Mouse (Mus musculus): Measurements from ENCODE around the gene Nav2. TPM values are rescaled to one million over a fixed set of nuclear protein-coding genes. Genes with fewer than 3 reads are reported as not detected.
A peak's percentile ranks its signal among the peaks of the same experiment; 100 is the strongest.

The Nav2 gene
- polyA plus RNA-seq, 1 experiment from 2014 or later = 10.1 TPM

DNA sequence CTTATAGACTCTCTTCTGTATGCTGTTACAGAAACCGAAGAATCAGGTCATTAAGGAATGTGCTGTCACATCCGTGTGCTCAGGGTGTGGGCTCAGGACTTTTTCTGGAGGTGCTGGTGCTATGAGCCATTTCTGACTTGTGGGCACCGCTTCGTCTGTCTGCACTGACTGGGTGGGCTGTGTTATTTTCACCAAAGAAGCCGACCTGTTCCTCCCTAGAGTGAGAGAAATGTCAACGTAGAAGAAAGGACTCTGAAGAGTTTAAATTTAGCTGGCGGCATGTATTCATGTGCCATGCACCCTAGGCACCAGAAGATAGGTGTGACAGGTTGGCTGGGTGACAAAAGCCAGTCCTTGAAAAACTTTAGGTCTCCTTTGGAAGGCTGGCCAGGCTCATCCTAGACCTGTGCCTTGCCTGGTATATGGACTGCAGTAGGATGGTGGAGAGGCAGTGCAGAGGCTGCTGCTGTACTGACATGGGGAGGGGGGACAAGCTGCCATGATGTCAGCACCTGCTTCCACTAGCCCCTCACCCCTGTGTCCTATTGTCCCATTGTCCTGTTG is 599.5 kb downstream of the Nav2 start:
- ATAC-seq (replicated peaks; ENCODE audit: low FRiP score, low read depth) (no peak), DNase-seq (ENCODE audit: low spot score) (no peak)
- TF ChIP-seq CTCF (IDR thresholded peaks at IDR 0.05; ENCODE audit: low read depth) = no peak
- 77% methylated on average over 7 of the region's 7 CpGs for WGBS
- Histone ChIP-seq H3K4me1 (replicated peaks; ENCODE audit: insufficient read depth, low read length) (peaks cover 31% of the 10 kb centered on the region), H3K9me3 (replicated peaks; ENCODE audit: low read length) (no peaks in the 10 kb centered on the region), H3K4me3 (replicated peaks; ENCODE audit: low read depth, low read length) (no peak overlapping the region), H3K27ac (no peak overlapping the region), H3K36me3 (ENCODE audit: insufficient read depth, low read length) (no peaks in the 10 kb centered on the region), H3K27me3 (ENCODE audit: insufficient read depth, low read length) (no peaks in the 10 kb centered on the region), H3K9ac (ENCODE audit: low read depth, low read length) (no peak overlapping the region), H3K4me2 (ENCODE audit: low read length) (no peak overlapping the region)

DNA sequence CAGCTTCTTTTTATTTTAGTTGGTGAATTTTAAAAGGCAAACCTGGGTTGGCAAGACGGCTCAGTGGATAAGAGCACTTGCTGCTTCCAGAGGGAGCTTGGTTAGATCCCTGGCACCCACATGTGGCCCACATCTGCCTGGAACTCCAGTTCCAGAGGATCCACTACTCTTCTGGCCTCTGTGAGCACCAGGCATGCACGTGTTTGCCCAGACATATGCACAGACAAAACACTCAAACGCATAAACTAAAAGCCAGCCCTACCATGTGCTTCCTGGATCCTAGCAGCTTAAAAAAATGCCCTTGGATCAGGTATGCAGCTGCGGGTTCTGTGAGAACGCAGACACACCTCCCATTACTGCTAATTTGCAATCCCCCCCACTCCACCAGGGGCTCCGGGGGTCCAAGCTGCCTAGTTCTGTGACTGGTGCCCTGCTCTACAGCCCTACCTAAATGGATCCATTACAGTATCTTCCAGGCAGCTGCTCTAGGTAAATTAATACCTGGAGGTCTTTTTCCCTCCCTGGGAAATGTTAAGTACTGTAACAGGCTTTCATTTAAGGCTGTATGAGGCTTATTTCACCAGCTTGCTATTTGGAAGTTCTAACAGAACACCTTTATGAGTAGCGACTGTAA is 603.4 kb downstream of the Nav2 start:
- no peak for ATAC-seq (replicated peaks; ENCODE audit: low FRiP score, low read depth)
- Histone ChIP-seq H3K4me2 (ENCODE audit: low read length) (no peak overlapping the region), H3K9ac (ENCODE audit: low read depth, low read length) (no peak overlapping the region), H3K36me3 (ENCODE audit: insufficient read depth, low read length) (no peaks in the 10 kb centered on the region), H3K4me3 (replicated peaks; ENCODE audit: low read depth, low read length) (no peak overlapping the region), H3K27me3 (ENCODE audit: insufficient read depth, low read length) (no peaks in the 10 kb centered on the region), H3K9me3 (replicated peaks; ENCODE audit: low read length) (no peaks in the 10 kb centered on the region), H3K27ac (peak overlapping the region; percentile 54; the same call in 1 of the 2 replicates), H3K4me1 (replicated peaks; ENCODE audit: insufficient read depth, low read length) (peaks cover 39% of the 10 kb centered on the region; the same call in 1 of the 2 replicates)
- DNase-seq (ENCODE audit: low spot score) = no peak
- TF ChIP-seq CTCF (IDR thresholded peaks at IDR 0.05; ENCODE audit: low read depth) = no peak
- WGBS = 38% methylated on average over 7 of the region's 7 CpGs

DNA sequence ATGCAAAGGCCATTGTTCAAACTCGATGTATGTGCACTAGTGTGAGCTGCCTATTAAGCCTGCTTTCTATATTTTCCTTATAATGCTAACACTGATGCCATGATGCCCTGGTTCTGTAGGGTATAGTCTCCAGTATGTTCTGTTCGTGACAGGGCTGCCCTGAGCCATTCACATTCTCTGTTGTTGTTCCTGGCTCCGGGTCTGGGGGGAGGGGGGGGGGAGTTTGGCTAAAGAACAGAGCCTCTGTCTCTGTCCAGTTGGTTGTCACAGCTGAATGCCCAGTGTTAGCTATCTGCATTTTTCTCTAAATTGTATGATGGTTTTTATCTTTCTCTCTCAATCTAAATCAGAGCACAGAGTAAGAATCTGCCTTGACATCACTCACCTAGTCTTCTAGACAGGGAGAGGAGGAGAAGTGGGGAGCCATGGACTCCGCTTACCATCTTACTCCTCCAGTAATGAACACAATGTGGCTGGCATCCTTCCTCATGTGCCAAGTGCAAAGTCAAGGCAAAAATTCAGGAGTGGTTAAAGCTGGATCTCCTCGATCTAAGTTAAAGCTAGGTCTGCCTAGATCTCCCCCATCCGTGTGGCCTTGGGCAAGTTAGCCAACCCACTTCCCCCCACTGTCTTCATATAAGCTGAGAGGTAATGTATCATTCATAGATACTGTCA is 605.4 kb downstream of the Nav2 start:
- H3K4me1 ChIP-seq (replicated peaks; ENCODE audit: insufficient read depth, low read length) = peaks cover 39% of the 10 kb centered on the region; the same call in 1 of the 2 replicates

DNA sequence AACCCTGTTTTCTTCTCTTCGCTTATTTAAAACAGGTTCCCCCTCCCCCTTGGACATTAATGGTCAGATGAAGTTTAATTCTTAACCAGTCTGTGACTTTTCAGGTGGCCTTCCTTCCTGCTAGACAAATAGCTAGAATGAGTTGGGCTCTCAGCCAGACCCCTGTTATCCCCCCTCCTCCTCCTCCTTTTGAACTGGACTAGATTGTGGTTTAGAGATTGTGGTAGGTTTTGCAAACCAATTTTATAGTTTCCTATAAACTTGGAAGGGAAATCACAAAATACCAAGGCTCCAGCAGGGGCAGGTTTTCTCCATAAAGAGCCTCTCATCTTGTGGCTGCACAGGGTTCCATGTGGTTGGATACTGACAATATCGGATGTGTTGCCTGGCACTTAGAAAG is 606.5 kb downstream of the Nav2 start:
- Histone ChIP-seq H3K4me3 (replicated peaks; ENCODE audit: low read depth, low read length) (no peak overlapping the region), H3K4me2 (ENCODE audit: low read length) (no peak overlapping the region), H3K4me1 (replicated peaks; ENCODE audit: insufficient read depth, low read length) (peaks cover 39% of the 10 kb centered on the region; the same call in 1 of the 2 replicates), H3K9ac (ENCODE audit: low read depth, low read length) (no peak overlapping the region), H3K27ac (peak overlapping the region; percentile 66; the same call in 1 of the 2 replicates), H3K36me3 (ENCODE audit: insufficient read depth, low read length) (no peaks in the 10 kb centered on the region), H3K9me3 (replicated peaks; ENCODE audit: low read length) (no peaks in the 10 kb centered on the region), H3K27me3 (ENCODE audit: insufficient read depth, low read length) (no peaks in the 10 kb centered on the region)
- 35% methylated on average over 2 of the region's 2 CpGs for WGBS
- peak; percentile 24; the same call in 1 of the 2 replicates for TF ChIP-seq CTCF (IDR thresholded peaks at IDR 0.05; ENCODE audit: low read depth)
- DNase-seq (ENCODE audit: low spot score) (peak; percentile 55), ATAC-seq (replicated peaks; ENCODE audit: low FRiP score, low read depth) (no peak)

More for the DNA sequence above, 605.4 kb downstream of the Nav2 start:
- ATAC-seq (replicated peaks; ENCODE audit: low FRiP score, low read depth) (no peak), DNase-seq (ENCODE audit: low spot score) (no peak)
- H3K27me3 ChIP-seq (ENCODE audit: insufficient read depth, low read length) = no peaks in the 10 kb centered on the region
- no peak overlapping the region for H3K4me2 ChIP-seq (ENCODE audit: low read length)
- 72% methylated on average over 6 of the region's 6 CpGs for WGBS
- TF ChIP-seq CTCF (IDR thresholded peaks at IDR 0.05; ENCODE audit: low read depth) = no peak
- no peak overlapping the region for H3K4me3 ChIP-seq (replicated peaks; ENCODE audit: low read depth, low read length)
- no peak overlapping the region for H3K9ac ChIP-seq (ENCODE audit: low read depth, low read length)
- peak overlapping the region; percentile 66; the same call in 1 of the 2 replicates for H3K27ac ChIP-seq
- no peaks in the 10 kb centered on the region for H3K36me3 ChIP-seq (ENCODE audit: insufficient read depth, low read length)
- no peaks in the 10 kb centered on the region for H3K9me3 ChIP-seq (replicated peaks; ENCODE audit: low read length)

DNA sequence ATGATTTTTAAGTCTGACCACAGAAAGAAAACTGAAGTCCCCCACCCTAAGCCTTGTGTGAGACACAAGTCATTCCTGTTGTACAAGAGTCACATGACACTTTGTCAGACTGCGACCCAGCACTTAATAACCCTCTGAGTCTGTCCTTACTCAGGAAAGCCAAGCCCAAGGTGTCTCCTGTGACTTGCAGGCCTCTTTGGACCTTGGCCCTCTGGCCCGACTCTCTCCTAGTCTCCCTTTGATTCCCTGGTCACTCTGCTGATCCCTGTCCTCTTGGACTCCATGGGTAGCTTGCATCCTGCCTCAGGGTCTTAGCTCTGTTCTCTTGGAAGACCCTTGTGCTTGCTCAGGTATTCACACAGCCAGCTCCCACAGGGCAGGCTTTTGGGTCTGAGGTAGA is 612.0 kb downstream of the Nav2 start:
- Histone ChIP-seq H3K4me2 (ENCODE audit: low read length) (no peak overlapping the region), H3K4me3 (replicated peaks; ENCODE audit: low read depth, low read length) (no peak overlapping the region), H3K27ac (peak overlapping the region; percentile 5; the same call in 1 of the 2 replicates), H3K36me3 (ENCODE audit: insufficient read depth, low read length) (no peaks in the 10 kb centered on the region), H3K9me3 (replicated peaks; ENCODE audit: low read length) (no peaks in the 10 kb centered on the region), H3K27me3 (ENCODE audit: insufficient read depth, low read length) (no peaks in the 10 kb centered on the region), H3K9ac (ENCODE audit: low read depth, low read length) (no peak overlapping the region), H3K4me1 (replicated peaks; ENCODE audit: insufficient read depth, low read length) (peaks cover 30% of the 10 kb centered on the region)
- ATAC-seq (replicated peaks; ENCODE audit: low FRiP score, low read depth) = peak; percentile 52; the same call in 1 of the 2 replicates
- 63% methylated on average over 2 of the region's 2 CpGs for WGBS
- TF ChIP-seq CTCF (IDR thresholded peaks at IDR 0.05; ENCODE audit: low read depth) = no peak
- DNase-seq (ENCODE audit: low spot score) = no peak

DNA sequence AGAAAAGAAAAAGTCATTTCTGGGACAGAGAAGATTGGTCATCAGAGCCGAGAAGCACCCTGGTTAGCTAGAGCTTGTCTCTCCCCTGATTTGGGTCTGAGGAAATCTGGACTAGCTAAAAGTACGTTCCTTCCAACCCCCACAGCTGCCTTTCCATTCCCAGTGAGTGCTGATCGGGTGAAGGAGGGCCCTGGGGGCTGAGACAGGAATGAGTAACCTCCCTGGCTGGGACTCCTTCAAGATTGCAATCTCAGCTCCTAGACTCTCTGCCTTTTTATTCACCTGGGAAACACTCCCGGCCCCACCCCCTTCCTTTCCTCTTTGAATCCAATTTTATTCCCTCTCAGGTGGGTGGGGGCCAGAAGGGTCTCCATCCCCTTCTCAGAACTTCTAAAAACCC is 612.8 kb downstream of the Nav2 start:
- Histone ChIP-seq H3K27ac (peak overlapping the region; percentile 5; the same call in 1 of the 2 replicates), H3K4me3 (replicated peaks; ENCODE audit: low read depth, low read length) (no peak overlapping the region), H3K9me3 (replicated peaks; ENCODE audit: low read length) (no peaks in the 10 kb centered on the region), H3K27me3 (ENCODE audit: insufficient read depth, low read length) (no peaks in the 10 kb centered on the region), H3K4me2 (ENCODE audit: low read length) (peak overlapping the region; percentile 64), H3K36me3 (ENCODE audit: insufficient read depth, low read length) (no peaks in the 10 kb centered on the region), H3K9ac (ENCODE audit: low read depth, low read length) (no peak overlapping the region), H3K4me1 (replicated peaks; ENCODE audit: insufficient read depth, low read length) (peaks cover 30% of the 10 kb centered on the region)
- DNase-seq (ENCODE audit: low spot score) = no peak
- 27% methylated on average over 4 of the region's 4 CpGs for WGBS
- no peak for TF ChIP-seq CTCF (IDR thresholded peaks at IDR 0.05; ENCODE audit: low read depth)
- no peak for ATAC-seq (replicated peaks; ENCODE audit: low FRiP score, low read depth)
